Mouse (Mus musculus) urinary bladder, postnatal 14 days (tissue): ENCODE data around the gene Zfp367.

ENCODE experiments used
- DNase-seq: peaks from one replicate; pipeline ENCODE4 v3.0.0; 2021; ENCODE audit warnings: low spot score

Gene Zfp367

GRCm38 (mm10) chr13:64090278-64090677, 62.7 kb downstream of the Zfp367 start:
- no peak for DNase-seq

- no peak for DNase-seq
These were observed 63.9 kb downstream of the Zfp367 start, which contains the start of gene Hsd17b3 for GRCm38 (mm10) chr13:64089130-64089529. Hsd17b3 (minus strand) TSS chr13:64089230.

- DNase-seq: no peak
These were observed 64.9 kb downstream of the Zfp367 start for GRCm38 (mm10) chr13:64088057-64088456.

- no peak for DNase-seq
These were observed 67.0 kb downstream of the Zfp367 start for GRCm38 (mm10) chr13:64086036-64086435.

GRCm38 (mm10) chr13:64083331-64083730, 69.7 kb downstream of the Zfp367 start:
- no peak for DNase-seq
